Mouse (Mus musculus): Measurements from ENCODE around the gene Socs5.

Gene Socs5

DNA sequence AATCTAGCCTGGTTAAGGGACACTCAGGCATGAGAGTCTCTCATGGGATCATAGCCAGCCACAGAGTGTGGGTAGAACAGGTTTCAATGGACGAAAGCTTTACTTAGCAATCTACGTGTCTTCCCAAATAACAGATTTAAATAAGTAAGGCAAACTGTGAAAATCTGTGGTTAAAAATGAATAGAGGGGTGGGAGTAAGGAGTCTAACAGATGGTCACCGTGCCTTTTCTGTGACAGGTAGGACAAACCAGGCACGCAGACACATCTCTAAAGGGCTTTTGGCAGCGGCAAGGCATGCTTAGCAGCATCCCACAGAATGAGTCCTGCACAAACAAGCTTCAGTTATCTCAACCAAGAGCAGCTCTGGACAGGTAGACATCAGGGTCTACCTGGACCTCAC is 59.9 kb downstream of the Socs5 start:
- DNase-seq (ENCODE audit: low spot score in 2 of 2): peak in 1 of 2 experiments; percentile 24

DNA sequence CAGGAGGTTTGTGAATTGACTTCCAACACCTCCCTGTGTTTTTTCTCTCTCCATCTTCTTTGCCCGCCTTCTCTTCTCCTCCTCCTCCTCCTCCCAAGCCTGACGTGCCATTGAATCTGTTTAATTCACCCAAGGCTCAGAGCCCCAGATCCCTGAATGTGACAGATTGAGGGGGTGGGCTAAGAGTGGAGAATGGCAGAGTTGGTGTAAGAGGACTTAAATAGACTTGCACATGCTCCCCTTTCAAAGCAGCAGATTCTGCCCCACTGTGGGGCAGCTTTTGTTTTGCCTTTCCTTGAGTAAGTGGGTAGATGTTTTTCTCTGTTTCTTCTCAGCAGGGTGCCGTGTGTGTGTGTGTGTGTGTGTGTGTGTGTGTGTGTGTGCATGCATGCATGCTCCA is 61.6 kb downstream of the Socs5 start:
- peak; percentile 31 to 42 for DNase-seq (ENCODE audit: low spot score in 2 of 2)

DNA sequence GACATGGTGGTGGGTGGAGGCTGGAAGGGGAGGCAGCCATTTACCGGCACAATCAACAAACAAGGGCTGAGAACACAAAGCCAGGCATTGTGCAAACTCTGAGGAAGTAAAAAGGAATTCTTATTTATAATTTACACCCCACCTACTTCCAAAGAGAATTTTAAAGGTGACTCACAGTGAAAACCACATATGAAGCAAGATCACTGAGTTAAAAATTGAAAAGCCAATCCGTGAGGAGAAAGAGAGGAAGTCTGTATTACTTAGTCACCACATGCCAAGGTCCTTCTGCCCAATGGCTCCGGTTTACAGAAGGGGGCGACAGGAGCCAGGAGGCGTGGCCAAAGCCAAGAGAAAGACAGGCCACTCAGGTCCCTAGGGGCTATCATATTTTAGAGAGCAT is 62.9 kb downstream of the Socs5 start:
- no peak for DNase-seq (ENCODE audit: low spot score in 2 of 2)

DNA sequence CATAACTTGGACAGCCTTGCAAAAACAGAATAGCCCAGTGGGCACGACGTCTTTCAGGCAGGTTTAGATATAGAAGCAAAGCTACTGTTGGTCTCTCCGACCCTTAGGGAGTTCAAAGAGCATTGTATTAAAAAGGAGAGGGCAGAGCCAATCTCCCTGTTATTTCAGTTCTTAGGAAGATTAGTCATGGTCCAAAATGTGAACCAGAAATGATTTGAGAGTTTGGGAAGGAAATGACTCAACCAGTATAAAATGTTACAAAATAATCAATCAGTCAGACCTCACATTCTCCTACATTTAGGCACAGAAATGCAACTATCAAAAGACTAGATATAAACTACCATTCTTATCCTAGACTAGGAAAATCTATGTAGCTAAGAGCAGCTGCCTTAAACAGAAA is 64.6 kb downstream of the Socs5 start:
- no peak for DNase-seq (ENCODE audit: low spot score in 2 of 2)

DNA sequence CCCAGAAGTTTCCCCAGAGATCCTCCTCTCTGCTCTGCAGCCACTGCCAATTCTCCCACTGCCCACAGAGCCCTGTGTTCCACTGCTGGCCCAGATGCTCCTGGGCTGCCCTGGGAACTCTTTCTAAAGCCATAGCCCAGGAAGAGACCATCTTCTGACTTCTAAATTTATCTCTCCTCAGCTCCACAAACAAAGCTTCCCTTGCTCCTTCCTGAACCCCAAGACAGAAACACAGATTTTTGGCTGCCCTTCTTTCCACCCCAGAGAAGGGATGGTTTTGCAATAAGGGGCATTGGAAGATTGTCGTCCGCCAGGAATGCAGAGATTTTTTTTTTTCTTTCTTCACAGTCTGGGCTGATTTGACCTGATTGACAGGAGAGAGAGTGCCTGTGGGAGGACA is 66.5 kb downstream of the Socs5 start:
- no peak for DNase-seq (ENCODE audit: low spot score in 2 of 2)

DNA sequence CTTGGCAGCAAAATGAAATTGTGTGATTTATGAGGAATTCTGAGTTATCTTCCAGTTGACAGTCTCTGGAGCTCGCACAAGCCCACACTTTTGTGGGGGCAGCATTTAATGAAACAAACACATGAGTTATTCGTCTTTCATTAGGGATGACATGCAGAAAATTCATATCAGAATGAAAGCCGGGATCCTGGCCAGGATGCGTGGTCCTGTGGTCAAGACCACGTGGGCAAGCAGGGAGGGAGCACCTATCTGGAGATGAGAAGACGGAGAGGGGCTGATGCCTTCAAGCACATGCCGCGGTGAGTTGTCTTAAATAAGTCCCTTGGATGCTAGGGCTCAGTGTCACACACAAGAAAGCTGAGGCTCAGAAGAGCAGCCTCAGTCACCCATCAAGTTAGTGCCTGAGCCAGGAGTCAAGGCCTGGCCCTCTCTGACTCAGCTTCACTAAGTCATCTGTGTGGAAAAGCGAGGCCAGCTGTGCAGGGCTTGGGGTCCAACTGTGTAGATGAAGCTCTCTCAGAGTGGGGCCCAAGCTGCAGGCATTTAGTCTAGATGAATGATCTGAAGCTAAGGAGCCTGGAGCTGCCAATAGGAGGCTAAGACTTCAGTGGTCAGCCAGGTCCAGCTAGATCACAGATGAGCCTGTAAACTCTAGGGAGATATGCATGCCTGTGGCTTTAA is 67.3 kb downstream of the Socs5 start:
- DNase-seq (ENCODE audit: low spot score in 2 of 2): no peak

DNA sequence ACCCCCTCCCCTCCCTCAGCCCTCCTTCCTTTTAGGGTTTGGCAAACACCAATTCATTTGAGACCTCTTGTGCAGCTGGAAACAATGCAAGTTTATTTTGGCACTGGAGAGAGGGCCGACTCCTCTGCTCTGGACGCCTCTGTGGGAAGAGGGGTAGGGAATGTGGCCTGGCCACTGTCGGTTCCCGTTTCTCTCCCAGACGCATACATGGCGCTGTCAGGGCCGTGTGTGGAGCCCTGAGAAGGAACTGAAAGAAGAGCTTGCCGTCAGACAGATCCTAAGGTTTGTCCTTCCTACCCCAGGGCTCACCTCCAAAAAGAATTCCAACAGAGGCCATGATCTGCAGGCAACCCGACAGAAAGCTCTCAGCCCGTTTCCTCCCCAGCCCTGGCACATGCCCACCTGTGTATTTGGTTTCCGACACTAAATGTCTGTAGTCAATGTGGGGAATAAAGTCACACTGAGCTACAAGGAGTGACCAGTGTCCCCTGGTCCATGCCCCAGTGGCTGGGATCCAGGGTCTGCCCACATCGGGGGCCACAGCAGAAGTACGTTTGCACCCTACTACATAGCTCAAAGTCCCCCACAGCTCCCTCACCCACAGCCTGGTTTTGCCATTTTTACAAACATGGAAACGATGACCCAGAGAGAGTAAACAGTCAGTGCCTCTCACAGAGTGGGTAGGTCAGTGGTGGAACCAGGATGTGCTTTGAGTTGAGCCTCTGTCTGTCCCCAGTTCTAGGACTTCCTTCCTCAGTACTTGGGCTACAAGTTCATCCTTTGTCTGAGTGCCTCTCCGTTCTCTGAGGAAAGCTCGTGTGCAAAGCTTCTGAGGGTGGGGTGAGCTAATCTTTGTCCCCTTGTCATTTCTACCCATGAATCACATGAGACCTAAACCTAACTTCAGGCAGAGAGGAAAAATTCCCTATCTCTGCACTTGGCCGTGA is 68.9 kb downstream of the Socs5 start:
- no peak for DNase-seq (ENCODE audit: low spot score in 2 of 2)

DNA sequence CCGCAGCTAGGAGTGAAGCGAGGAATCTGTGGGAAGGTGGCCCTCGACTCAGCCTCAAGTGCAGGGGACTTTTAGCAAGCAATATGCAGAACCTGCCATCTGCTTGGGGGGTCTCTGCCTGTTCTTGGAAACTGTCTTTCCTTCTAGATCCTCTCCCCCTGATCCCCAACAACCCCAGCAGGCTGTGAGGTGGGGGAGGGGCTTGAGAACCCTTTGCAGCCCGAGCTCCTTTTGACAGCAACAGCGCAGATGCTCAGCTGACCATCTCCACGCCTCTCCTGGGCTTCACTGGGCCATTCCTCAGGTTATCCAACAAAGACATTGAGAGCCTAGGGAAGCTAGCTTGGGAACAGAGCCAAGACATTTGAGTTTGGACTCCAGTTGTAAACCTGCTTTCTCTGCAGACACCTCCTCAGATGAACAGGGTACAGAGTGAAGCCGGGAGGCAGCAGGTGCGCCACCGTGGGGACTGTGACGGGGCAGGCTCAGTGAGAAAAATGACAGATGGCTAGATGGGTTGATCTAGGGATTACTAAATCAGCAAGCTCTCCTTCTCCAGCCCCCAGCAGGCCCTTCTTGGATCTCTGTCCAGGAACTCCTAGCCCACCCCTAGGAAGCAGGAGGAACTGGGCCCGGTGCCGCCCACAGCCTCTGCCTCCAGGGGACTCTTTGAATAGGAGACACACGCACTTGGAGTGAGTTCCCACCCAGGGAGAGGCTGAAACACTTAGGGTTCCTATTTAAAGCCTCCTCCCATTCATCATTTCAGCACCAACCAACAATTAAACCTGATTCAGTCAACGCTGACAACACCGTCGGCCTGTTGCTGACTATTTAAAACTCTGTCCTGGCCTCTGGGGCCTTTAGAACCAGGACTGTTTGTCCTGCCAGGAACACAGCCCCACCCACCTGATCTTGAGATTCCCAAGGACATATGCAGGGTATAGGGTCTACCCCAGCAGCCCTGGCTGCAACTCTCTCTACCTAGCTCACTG is 71.4 kb downstream of the Socs5 start:
- DNase-seq (ENCODE audit: low spot score in 2 of 2): peak in 1 of 2 experiments; percentile 46

DNA sequence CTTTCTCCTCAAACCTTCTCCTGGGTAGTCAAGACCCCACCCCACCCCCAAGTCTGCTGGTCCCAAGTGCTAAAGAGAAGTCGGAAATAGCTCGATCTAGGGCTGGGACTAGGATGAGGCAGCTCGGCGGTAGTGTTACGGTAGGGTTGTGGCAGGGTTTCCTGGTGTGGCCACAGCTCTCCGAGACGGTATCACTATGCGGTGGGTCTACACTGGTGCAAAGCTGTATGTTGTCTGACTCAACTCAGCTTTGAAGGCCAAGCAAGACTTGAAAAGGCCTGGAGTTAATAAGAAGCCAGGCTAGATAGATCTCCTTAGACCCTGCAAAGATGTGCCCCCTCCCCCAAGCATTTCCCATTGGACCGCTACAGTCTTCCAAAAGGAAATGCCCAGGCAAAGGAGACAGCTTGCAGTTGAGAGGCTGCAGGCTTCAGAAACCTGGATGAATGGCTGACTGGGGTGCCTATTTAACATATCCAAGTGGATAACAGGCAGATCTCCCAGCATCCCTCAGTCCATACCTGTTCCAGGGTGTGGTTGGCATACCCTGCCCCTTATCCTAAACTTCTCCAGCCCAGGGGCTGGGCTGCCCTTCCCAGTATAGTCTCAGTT is 72.6 kb downstream of the Socs5 start:
- no peak for DNase-seq (ENCODE audit: low spot score in 2 of 2)

DNA sequence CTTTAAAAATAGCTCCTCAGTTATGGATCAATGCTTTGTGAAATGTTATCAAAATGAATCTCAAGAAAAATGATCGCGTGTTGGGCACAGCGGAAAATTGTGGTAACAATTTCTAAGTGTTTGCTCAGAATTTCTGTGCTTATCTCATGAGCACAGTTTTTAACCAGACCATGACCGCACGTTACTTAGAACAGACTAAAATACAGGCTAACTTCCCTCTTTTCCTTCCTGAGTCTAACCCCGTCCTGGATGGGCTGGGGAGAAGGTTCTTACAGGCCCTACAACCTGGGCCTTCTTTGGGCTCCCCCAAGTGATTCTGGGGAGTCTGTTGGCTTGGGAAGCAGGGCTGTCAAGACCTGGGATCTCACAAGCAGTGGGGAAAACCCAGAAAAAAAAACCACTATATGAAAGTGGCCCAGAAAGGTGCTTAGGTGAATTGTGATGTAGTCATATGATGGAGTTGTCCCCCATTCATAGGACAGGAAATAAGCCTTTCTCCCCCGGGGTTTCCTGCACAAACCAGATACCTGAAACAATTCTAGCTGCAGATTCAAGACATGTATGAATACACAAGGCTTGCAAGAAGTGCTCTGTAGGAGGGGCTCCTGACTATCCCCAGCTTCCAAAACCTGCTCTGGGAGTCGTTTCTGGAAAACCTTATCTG is 74.3 kb downstream of the Socs5 start:
- no peak for DNase-seq (ENCODE audit: low spot score in 2 of 2)

DNA sequence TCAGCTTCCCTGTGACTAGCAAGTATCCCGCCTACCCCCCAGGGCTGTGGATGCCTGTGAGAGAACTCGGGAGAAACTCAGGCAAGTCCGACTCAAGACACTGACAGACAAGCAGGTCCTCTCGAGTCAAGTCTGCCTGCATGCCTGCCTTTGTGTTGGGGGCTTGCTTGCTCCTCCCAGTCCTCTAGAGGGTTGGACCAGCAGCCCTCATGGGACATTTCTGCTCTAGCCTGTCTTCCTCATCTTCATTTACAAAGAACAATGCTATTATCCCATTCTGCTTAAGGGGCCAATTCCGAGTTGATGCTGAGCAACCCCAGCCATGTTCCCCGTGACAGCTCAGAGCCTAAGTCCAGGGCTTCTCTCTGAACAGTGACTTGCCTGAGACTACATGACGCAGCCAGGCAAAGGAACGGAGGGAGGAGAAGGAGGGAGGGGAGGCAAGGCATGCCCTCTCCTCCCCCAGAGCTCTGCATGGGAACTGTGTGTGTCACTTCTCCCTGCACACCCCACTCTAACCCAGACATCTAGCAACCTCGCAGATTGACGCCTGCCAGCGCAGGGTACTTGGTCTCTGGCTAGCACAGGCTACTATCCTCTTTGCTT is 78.1 kb downstream of the Socs5 start:
- no peak for DNase-seq (ENCODE audit: low spot score in 2 of 2)

DNA sequence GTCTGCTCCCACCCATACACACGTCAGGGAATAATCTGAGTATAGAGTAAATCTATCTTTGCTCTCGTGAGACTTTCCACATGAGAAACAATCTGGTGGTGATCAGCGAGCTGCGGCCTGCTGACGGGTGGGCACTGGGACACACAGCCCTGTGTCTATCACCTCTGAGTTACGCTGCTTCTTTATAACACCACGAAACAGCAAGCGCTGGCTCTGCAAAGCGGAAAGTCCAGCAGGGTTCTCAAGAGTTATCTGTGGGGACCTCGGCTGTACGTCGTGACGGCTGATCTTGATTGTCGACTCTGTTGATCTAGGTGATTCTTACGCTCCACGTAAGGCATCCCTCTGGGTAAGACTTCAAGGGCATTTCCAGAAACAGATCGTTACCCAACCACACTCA is 79.5 kb downstream of the Socs5 start:
- no peak for DNase-seq (ENCODE audit: low spot score in 2 of 2)
